Mouse (Mus musculus): Measurements from ENCODE around the gene Lrrc2.

The Lrrc2 gene

GRCm38 (mm10) chr9:110987331-110987730 is 36.0 kb downstream of the Lrrc2 start:
- no peak for DNase-seq (ENCODE audit: low read depth, low spot score)

- no peak for DNase-seq (ENCODE audit: low read depth, low spot score)
Measured at GRCm38 (mm10) chr9:110988078-110988477, 36.7 kb downstream of the Lrrc2 start.

- DNase-seq (ENCODE audit: low read depth, low spot score): no peak
Measured at GRCm38 (mm10) chr9:110989141-110989540, 37.8 kb downstream of the Lrrc2 start.

GRCm38 (mm10) chr9:110989543-110989942 is 38.2 kb downstream of the Lrrc2 start:
- no peak for DNase-seq (ENCODE audit: low read depth, low spot score)

GRCm38 (mm10) chr9:110990204-110990603 is 38.9 kb downstream of the Lrrc2 start, which contains the start of gene Rtp3:
Rtp3 (minus strand) TSS chr9:110990583.
- no peak for DNase-seq (ENCODE audit: low read depth, low spot score)

- no peak for DNase-seq (ENCODE audit: low read depth, low spot score)
Measured at GRCm38 (mm10) chr9:110993281-110993709, 42.0 kb downstream of the Lrrc2 start.

- DNase-seq (ENCODE audit: low read depth, low spot score): peak; percentile 69
Measured at GRCm38 (mm10) chr9:110994716-110995172, 43.4 kb downstream of the Lrrc2 start.

- peak; percentile 87 for DNase-seq (ENCODE audit: low read depth, low spot score)
Measured at GRCm38 (mm10) chr9:110997245-110997644, 45.9 kb downstream of the Lrrc2 start.

GRCm38 (mm10) chr9:110999056-110999455 is 47.7 kb downstream of the Lrrc2 start:
- no peak for DNase-seq (ENCODE audit: low read depth, low spot score)

GRCm38 (mm10) chr9:110999856-111000255 is 48.5 kb downstream of the Lrrc2 start:
- no peak for DNase-seq (ENCODE audit: low read depth, low spot score)

- DNase-seq (ENCODE audit: low read depth, low spot score): no peak
Measured at GRCm38 (mm10) chr9:111001621-111002020, 50.3 kb downstream of the Lrrc2 start.

GRCm38 (mm10) chr9:111003279-111003678 is 51.9 kb downstream of the Lrrc2 start:
- no peak for DNase-seq (ENCODE audit: low read depth, low spot score)

GRCm38 (mm10) chr9:111006544-111006943 is 55.2 kb downstream of the Lrrc2 start:
- DNase-seq (ENCODE audit: low read depth, low spot score): no peak

GRCm38 (mm10) chr9:111009763-111010162 is 58.4 kb downstream of the Lrrc2 start:
- no peak for DNase-seq (ENCODE audit: low read depth, low spot score)

GRCm38 (mm10) chr9:111011550-111011949 is 60.2 kb downstream of the Lrrc2 start:
- no peak for DNase-seq (ENCODE audit: low read depth, low spot score)

GRCm38 (mm10) chr9:111012041-111012440 is 60.7 kb downstream of the Lrrc2 start:
- no peak for DNase-seq (ENCODE audit: low read depth, low spot score)

- DNase-seq (ENCODE audit: low read depth, low spot score): no peak
Measured at GRCm38 (mm10) chr9:111015658-111016057, 64.3 kb downstream of the Lrrc2 start.

- no peak for DNase-seq (ENCODE audit: low read depth, low spot score)
Measured at GRCm38 (mm10) chr9:111019022-111019421, 67.7 kb downstream of the Lrrc2 start, which contains the start of gene Ltf. Ltf (plus strand) TSS chr9:111019271.

GRCm38 (mm10) chr9:111026791-111027190 is 75.4 kb downstream of the Lrrc2 start:
- DNase-seq (ENCODE audit: low read depth, low spot score): no peak

All from mesoderm, embryonic 11.5 days (tissue).